Mouse (Mus musculus): ENCODE data around the gene Cebpzos. TPM values are rescaled to one million over a fixed set of nuclear protein-coding genes. Genes with fewer than 3 reads are reported as not detected.
A peak's percentile ranks its signal among the peaks of the same experiment; 100 is the strongest.

Cebpzos gene
- polyA plus RNA-seq (2016; fragmentation: Nextera tagmentation; extraction: Ambion mirVana) = 109 and 112 TPM in 2 replicates

GRCm38 (mm10) chr17:78916369-78916813 is at the start of gene Cebpzos:
Gene Cebpzos, plus strand, starts transcription at chr17:78916500.
- peak within 1 kb of the TSS; percentile 74 for H3K9ac ChIP-seq
- peak within 1 kb of the TSS; percentile 81 for H3K27ac ChIP-seq
- H3K4me2 ChIP-seq = peak within 1 kb of the TSS; percentile 69
- no peaks in the 10 kb centered on the region for H3K27me3 ChIP-seq
- peak within 1 kb of the TSS; percentile 63 for H3K4me3 ChIP-seq (replicated peaks)
- H3K4me1 ChIP-seq = peaks cover 18% of the 10 kb centered on the region
- peaks cover 21% of the 10 kb centered on the region for H3K36me3 ChIP-seq (replicated peaks)
- no peaks in the 10 kb centered on the region for H3K9me3 ChIP-seq
- ATAC-seq (ENCODE audit: low FRiP score) = peak; percentile 95
- 0% methylated on average over 33 of the region's 37 CpGs for WGBS

GRCm38 (mm10) chr17:78873886-78874285 is 42.4 kb upstream of the Cebpzos start:
- H3K27me3 ChIP-seq = no peaks in the 10 kb centered on the region
- H3K4me1 ChIP-seq = no peaks in the 10 kb centered on the region
- no peak overlapping the region for H3K9ac ChIP-seq
- H3K4me2 ChIP-seq = no peak overlapping the region
- no peaks in the 10 kb centered on the region for H3K9me3 ChIP-seq
- H3K4me3 ChIP-seq (replicated peaks) = no peak overlapping the region
- H3K36me3 ChIP-seq (replicated peaks) = peaks cover 6% of the 10 kb centered on the region; the same call in 1 of the 2 replicates
- 90% methylated on average over 6 of the region's 6 CpGs for WGBS
- H3K27ac ChIP-seq = no peak overlapping the region
- no peak for ATAC-seq (ENCODE audit: low FRiP score)

DNA sequence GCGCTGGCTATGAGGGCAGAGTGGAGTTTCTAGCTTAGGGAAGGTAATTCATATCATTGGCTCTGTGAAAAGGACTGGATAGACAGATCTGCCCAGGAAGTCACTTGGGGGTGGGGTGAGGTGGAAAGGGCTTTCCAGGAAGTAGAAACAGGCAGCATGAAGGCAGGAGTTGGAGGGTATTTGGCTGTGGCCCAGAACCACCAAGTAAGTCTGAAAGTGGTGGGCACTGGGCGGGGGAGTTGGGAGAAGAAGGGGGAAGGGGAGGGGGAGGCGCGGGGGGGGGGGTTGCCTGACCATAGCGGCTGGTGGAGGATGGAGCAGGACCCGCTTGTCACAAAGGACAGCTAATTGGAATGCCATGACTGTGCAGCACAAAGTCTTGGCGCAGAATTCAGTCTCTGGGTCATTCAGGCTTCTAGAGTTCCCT is 34.4 kb upstream of the Cebpzos start:
- 0 out of 2 replicates have a peak overlapping the region, but pooled peaks have one; percentile 0 for H3K27ac ChIP-seq
- WGBS = 12% methylated on average over 6 of the region's 7 CpGs
- peak overlapping the region; percentile 64 for H3K4me2 ChIP-seq
- H3K4me1 ChIP-seq = peaks cover 16% of the 10 kb centered on the region
- no peaks in the 10 kb centered on the region for H3K9me3 ChIP-seq
- H3K9ac ChIP-seq = peak overlapping the region; percentile 47
- peak; percentile 73 for ATAC-seq (ENCODE audit: low FRiP score)
- peaks cover 3% of the 10 kb centered on the region; the same call in 1 of the 2 replicates for H3K36me3 ChIP-seq (replicated peaks)
- H3K27me3 ChIP-seq = no peaks in the 10 kb centered on the region
- peak overlapping the region; percentile 45 for H3K4me3 ChIP-seq (replicated peaks)

DNA sequence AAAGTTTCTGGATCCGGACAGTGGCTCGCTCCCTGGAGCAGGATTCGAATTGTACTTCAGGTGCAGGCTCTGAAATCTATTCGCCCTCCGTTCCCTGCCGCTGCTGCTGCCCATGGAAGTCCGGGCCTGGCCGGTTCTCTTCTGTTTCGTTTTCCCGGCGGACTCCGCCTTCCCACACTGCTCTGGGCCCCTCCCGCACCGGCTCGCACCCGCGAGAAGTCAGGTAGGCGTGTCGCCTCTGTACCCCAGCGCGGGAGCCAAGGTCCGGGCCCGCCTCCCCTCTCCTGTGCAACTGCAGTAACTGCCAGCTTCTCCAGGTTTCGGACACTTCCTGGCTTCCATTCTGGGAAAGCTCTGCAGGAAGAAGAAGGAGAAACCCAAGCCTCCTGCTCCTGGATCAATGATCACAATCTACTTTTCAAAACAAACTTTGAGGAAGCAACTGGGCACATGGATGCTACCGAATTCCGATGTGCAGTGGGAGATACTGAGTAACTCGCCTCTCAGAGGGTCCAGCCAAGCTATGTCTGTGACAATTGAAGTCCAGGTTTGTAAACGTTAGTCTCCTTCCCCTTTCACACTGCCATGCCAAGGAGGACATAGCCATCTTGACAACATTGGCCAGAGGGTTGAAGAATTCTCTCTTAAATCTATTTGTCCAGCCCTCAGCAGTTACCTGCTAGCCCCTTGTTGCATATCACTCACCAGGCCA is 33.7 kb upstream of the Cebpzos start, which contains the start of gene Eif2ak2:
Eif2ak2 (minus strand) TSS at position 173 of the 712 bp plus-strand sequence.
- H3K27ac ChIP-seq = 0 out of 2 replicates have a peak within 1 kb of the TSS, but pooled peaks have one; percentile 0
- peak; percentile 91 for ATAC-seq (ENCODE audit: low FRiP score)
- peak within 1 kb of the TSS; percentile 47 for H3K9ac ChIP-seq
- H3K36me3 ChIP-seq (replicated peaks) = peaks cover 3% of the 10 kb centered on the region; the same call in 1 of the 2 replicates
- H3K9me3 ChIP-seq = no peaks in the 10 kb centered on the region
- peak within 1 kb of the TSS; percentile 45 for H3K4me3 ChIP-seq (replicated peaks)
- no peaks in the 10 kb centered on the region for H3K27me3 ChIP-seq
- peak within 1 kb of the TSS; percentile 64 for H3K4me2 ChIP-seq
- H3K4me1 ChIP-seq = peaks cover 16% of the 10 kb centered on the region
- 3% methylated on average over 28 of the region's 28 CpGs for WGBS

DNA sequence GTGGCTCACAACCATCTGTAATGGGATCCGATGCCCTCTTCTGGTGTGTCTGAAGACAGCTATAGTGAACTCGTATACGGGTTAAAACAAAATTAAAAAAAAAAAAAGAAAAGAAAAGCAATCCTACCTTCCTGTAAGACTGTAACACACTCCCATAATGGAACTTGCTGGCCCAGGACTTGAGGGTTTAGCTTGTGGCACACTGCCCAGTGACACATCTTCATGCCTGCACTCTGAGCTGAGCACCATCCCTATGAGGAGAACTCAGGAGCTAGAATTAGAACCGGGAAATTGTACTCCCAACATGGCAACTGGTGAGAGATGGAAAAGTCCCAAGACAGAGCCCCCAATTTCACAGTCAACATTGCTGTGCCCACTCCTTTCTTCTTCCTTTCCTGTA is 33.0 kb upstream of the Cebpzos start:
- no peak for ATAC-seq (ENCODE audit: low FRiP score)
- H3K4me3 ChIP-seq (replicated peaks) = no peak overlapping the region
- no peaks in the 10 kb centered on the region for H3K9me3 ChIP-seq
- H3K27me3 ChIP-seq = no peaks in the 10 kb centered on the region
- H3K9ac ChIP-seq = no peak overlapping the region
- no peak overlapping the region for H3K27ac ChIP-seq
- peaks cover 16% of the 10 kb centered on the region for H3K4me1 ChIP-seq
- no peaks in the 10 kb centered on the region for H3K36me3 ChIP-seq (replicated peaks)
- no peak overlapping the region for H3K4me2 ChIP-seq
- WGBS = 93% methylated on average over 4 of the region's 4 CpGs

DNA sequence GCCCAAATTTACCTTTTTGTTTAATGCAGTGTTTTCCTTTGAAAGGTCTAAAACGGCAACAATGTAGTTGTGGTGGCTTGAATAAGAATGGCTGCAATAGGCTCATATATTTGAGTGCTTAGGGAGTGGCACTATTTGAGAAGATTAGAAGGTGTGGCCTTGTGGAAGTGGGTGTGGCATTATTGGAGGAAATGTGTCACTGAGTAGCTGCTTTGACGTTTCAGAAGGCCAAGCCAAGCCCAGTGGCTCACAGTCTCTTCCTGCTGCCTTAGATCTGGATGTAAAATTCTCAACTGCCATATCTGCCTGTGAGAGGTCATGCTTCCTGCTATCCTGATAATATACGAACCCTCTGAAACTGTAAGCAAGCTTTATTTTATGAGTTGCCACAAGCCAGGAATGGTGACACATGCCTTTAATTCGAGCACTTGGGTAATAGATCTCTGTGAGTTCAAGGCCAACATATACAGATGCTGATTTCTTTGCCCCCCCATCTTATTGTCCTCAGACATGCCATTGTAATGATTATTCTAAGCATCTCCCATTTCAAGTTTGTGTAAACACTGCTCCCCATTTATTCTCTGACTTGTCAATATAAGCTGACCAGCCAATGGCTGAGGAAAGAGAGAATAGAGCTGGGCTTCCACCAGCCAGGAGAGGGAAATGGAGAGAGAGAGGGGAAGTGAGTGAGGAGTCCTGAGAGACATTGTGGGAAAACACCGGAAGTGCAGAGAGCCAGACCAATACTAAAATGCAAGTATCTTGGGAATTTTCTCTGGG is 30.8 kb upstream of the Cebpzos start:
- Histone ChIP-seq H3K27ac (no peak overlapping the region), H3K4me3 (replicated peaks) (no peak overlapping the region), H3K27me3 (no peaks in the 10 kb centered on the region), H3K4me1 (peaks cover 16% of the 10 kb centered on the region), H3K9ac (no peak overlapping the region), H3K36me3 (replicated peaks) (no peaks in the 10 kb centered on the region), H3K4me2 (no peak overlapping the region), H3K9me3 (no peaks in the 10 kb centered on the region)
- no peak for ATAC-seq (ENCODE audit: low FRiP score)
- 86% methylated on average over 5 of the region's 5 CpGs for WGBS

DNA sequence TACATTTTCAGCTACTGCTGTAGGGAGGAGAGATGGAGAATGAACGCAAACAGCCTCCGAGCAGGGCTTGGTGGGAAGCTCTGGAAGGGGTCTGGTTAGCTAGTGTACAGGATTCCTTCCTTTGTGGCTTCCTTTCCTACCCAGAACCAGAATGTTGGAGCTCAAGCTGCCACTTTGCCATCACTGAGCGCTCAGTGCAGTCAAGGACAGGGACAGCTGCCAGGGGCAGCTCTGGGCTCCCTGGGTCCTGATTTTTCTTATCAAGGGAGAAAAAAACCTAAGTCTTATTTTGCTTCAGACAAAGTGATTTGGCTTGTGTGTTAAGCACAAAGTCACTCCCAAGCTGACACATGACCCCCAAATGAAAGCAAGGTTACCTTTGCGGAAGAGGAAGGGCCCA is 27.7 kb upstream of the Cebpzos start:
- Histone ChIP-seq H3K27ac (no peak overlapping the region), H3K9me3 (no peaks in the 10 kb centered on the region), H3K4me1 (no peaks in the 10 kb centered on the region), H3K4me3 (replicated peaks) (no peak overlapping the region), H3K36me3 (replicated peaks) (no peaks in the 10 kb centered on the region), H3K9ac (no peak overlapping the region), H3K27me3 (no peaks in the 10 kb centered on the region), H3K4me2 (no peak overlapping the region)
- ATAC-seq (ENCODE audit: low FRiP score) = no peak
- 80% methylated on average over 4 of the region's 4 CpGs for WGBS

DNA sequence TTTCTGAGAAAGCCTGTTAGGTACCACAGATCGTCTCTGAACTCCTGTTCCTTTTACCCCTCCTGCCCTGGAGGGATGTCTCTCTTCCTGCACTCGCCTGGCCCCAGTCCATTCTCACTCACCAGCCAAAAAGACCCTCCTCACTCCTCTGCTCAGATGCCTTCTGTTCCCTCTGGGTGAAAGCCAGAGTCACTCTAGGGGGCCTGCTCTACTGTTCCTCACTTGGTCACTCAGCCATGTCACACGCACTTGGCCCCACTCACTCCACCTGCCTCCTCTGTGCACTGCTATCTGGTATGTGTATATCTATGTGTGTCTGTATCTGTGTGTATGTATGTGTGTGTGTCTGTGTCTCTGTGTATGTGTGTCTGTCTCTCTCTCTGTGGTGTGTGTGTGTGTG is 27.1 kb upstream of the Cebpzos start:
- H3K36me3 ChIP-seq (replicated peaks) = no peaks in the 10 kb centered on the region
- 52% methylated on average over 3 of the region's 3 CpGs for WGBS
- H3K4me2 ChIP-seq = no peak overlapping the region
- H3K9ac ChIP-seq = no peak overlapping the region
- no peaks in the 10 kb centered on the region for H3K27me3 ChIP-seq
- no peak overlapping the region for H3K27ac ChIP-seq
- no peaks in the 10 kb centered on the region for H3K9me3 ChIP-seq
- no peaks in the 10 kb centered on the region for H3K4me1 ChIP-seq
- no peak for ATAC-seq (ENCODE audit: low FRiP score)
- H3K4me3 ChIP-seq (replicated peaks) = no peak overlapping the region

GRCm38 (mm10) chr17:78891020-78891419 is 25.3 kb upstream of the Cebpzos start:
- no peak overlapping the region for H3K4me3 ChIP-seq (replicated peaks)
- H3K4me1 ChIP-seq = no peaks in the 10 kb centered on the region
- 86% methylated on average over 9 of the region's 9 CpGs for WGBS
- no peaks in the 10 kb centered on the region for H3K27me3 ChIP-seq
- H3K4me2 ChIP-seq = no peak overlapping the region
- H3K9ac ChIP-seq = no peak overlapping the region
- no peaks in the 10 kb centered on the region for H3K9me3 ChIP-seq
- H3K27ac ChIP-seq = no peak overlapping the region
- no peak for ATAC-seq (ENCODE audit: low FRiP score)
- no peaks in the 10 kb centered on the region for H3K36me3 ChIP-seq (replicated peaks)

- WGBS = 84% methylated on average over 7 of the region's 7 CpGs
- Histone ChIP-seq H3K36me3 (replicated peaks) (no peaks in the 10 kb centered on the region), H3K27me3 (no peaks in the 10 kb centered on the region), H3K4me3 (replicated peaks) (no peak overlapping the region), H3K27ac (no peak overlapping the region), H3K9me3 (no peaks in the 10 kb centered on the region), H3K9ac (no peak overlapping the region), H3K4me1 (no peaks in the 10 kb centered on the region), H3K4me2 (no peak overlapping the region)
- no peak for ATAC-seq (ENCODE audit: low FRiP score)
Observed at GRCm38 (mm10) chr17:78894991-78895390, 21.3 kb upstream of the Cebpzos start.

DNA sequence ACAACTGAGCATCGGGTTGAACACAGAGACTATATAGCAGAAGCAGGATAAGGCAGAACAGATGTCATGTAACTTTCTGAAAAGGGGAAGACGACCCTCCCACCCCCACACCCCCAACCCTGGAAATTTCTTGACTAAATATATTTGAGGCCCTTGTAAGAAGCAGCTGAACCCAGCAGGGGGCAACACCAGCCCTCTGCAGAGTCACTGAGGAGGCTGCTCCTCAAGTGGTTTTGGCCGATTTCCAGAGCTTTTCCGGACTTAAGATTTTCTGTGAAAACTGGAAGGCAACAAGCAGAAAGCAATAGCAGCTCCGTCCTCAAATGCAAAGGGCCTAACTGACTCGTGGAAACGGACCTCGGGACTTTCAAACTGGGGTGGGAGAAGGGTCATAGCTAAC is 20.9 kb upstream of the Cebpzos start:
- Histone ChIP-seq H3K9me3 (no peaks in the 10 kb centered on the region), H3K4me1 (no peaks in the 10 kb centered on the region), H3K27ac (no peak overlapping the region), H3K4me3 (replicated peaks) (no peak overlapping the region), H3K4me2 (no peak overlapping the region), H3K36me3 (replicated peaks) (no peaks in the 10 kb centered on the region), H3K9ac (no peak overlapping the region), H3K27me3 (no peaks in the 10 kb centered on the region)
- 44% methylated on average over 8 of the region's 8 CpGs for WGBS
- ATAC-seq (ENCODE audit: low FRiP score) = no peak

GRCm38 (mm10) chr17:78903158-78903557 is 13.1 kb upstream of the Cebpzos start:
- no peak overlapping the region for H3K4me2 ChIP-seq
- ATAC-seq (ENCODE audit: low FRiP score) = no peak
- H3K9me3 ChIP-seq = no peaks in the 10 kb centered on the region
- no peaks in the 10 kb centered on the region for H3K36me3 ChIP-seq (replicated peaks)
- H3K27ac ChIP-seq = no peak overlapping the region
- 81% methylated on average over 2 of the region's 2 CpGs for WGBS
- H3K4me3 ChIP-seq (replicated peaks) = no peak overlapping the region
- no peaks in the 10 kb centered on the region for H3K4me1 ChIP-seq
- H3K9ac ChIP-seq = no peak overlapping the region
- H3K27me3 ChIP-seq = no peaks in the 10 kb centered on the region
